Mouse (Mus musculus) limb, embryonic 13.5 days (tissue): ENCODE measurements around the gene Mthfd1l. TPM values are rescaled to one million over a fixed set of nuclear protein-coding genes. Genes with fewer than 3 reads are reported as not detected.
A peak's percentile ranks its signal among the peaks of the same experiment; 100 is the strongest.
"Not testable (repeated sequence)": the region's sequence is repeated elsewhere in the genome, so short reads cannot be mapped to it uniquely, and the experiment has no call there.

Experiments used
- ATAC-seq: fragments of 200-750 bp; cut with Nextera tagmentation; 2 replicates; pipeline ENCODE4 v1.8.0; 2017; ENCODE audit warnings: low read depth, moderate number of reproducible peaks, moderate TSS enrichment; ENCODE audit not compliant: low FRiP score
- H3K27ac ChIP-seq: fragments of 300-500 bp; sonication (generic); 2 replicates; pipeline ENCODE4 v1.5.1; 2015; ENCODE audit warnings: inconsistent platforms, mild to moderate bottlenecking, moderate library complexity
- H3K27me3 ChIP-seq: fragments of 300-500 bp; sonication (generic); 2 replicates; pipeline ENCODE4 v1.6.1; 2015; ENCODE audit warnings: mild to moderate bottlenecking, inconsistent platforms
- H3K36me3 ChIP-seq: fragments of 300-500 bp; sonication (generic); 2 replicates; pipeline ENCODE4 v1.6.1; 2015; ENCODE audit warnings: inconsistent platforms, mild to moderate bottlenecking, moderate library complexity
- H3K4me1 ChIP-seq: fragments of 300-500 bp; sonication (generic); 2 replicates; pipeline ENCODE4 v1.6.1; 2015; ENCODE audit warnings: inconsistent platforms
- H3K4me2 ChIP-seq: fragments of 300-500 bp; sonication (generic); replicated peaks from 2 replicates; pipeline ENCODE4 v1.6.1; 2015; ENCODE audit warnings: inconsistent platforms, mild to moderate bottlenecking, moderate library complexity
- H3K4me3 ChIP-seq: fragments of 300-500 bp; sonication (generic); 2 replicates; pipeline ENCODE4 v1.5.1; 2015; ENCODE audit warnings: moderate library complexity, mild to moderate bottlenecking, inconsistent platforms
- H3K9ac ChIP-seq: fragments of 300-500 bp; sonication (generic); 2 replicates; pipeline ENCODE4 v1.6.1; 2015; ENCODE audit warnings: mild to moderate bottlenecking, inconsistent platforms
- H3K9me3 ChIP-seq: fragments of 300-500 bp; sonication (generic); 2 replicates; pipeline ENCODE4 v1.6.1; 2016; ENCODE audit warnings: inconsistent platforms
- WGBS: fragments of 180-500 bp; shearing (Covaris S2); methylation state at CpG from one replicate; pipeline ENCODE4 v1.1.7; 2015; 5-methylcytosine and 5-hydroxymethylcytosine counted together
- polyA plus RNA-seq: library from polyadenylated mRNA; unstranded; fragments of >200 nt; fragmentation: Nextera tagmentation; extraction: Ambion mirVana; gene quantifications from 2 replicates; pipeline ENCODE4 v1.2.1, GENCODE M21; 2015

Gene Mthfd1l
- polyA plus RNA-seq, 1 experiment from 2014 or later: 11.1 TPM

GRCm38 (mm10) chr10:4071845-4072345 is 99.0 kb downstream of the Mthfd1l start:
- no peaks in the 10 kb centered on the region for H3K9me3 ChIP-seq

GRCm38 (mm10) chr10:4072491-4072890 is 99.6 kb downstream of the Mthfd1l start:
- not testable (repeated sequence) for H3K36me3 ChIP-seq, H3K27me3 ChIP-seq, H3K4me3 ChIP-seq, H3K9me3 ChIP-seq, ATAC-seq, H3K9ac ChIP-seq, H3K4me1 ChIP-seq, H3K27ac ChIP-seq, H3K4me2 ChIP-seq
- WGBS: 89% methylated on average over 4 of the region's 4 CpGs

More at GRCm38 (mm10) chr10:4071845-4072345, 99.0 kb downstream of the Mthfd1l start:
- WGBS: 87% methylated on average over 6 of the region's 6 CpGs
- no peak overlapping the region for H3K9ac ChIP-seq
- H3K4me1 ChIP-seq: 0 out of 2 replicates have a peak, but pooled peaks cover 7% of the 10 kb centered on the region
- no peak overlapping the region for H3K4me2 ChIP-seq
- ATAC-seq: no peak
- H3K27me3 ChIP-seq: no peaks in the 10 kb centered on the region
- H3K4me3 ChIP-seq: no peak overlapping the region
- no peak overlapping the region for H3K27ac ChIP-seq
- no peaks in the 10 kb centered on the region; the same call in 1 of the 2 replicates for H3K36me3 ChIP-seq

- 73% methylated on average over 9 of the region's 9 CpGs for WGBS
- no peak for ATAC-seq
- Histone ChIP-seq H3K4me2 (no peak overlapping the region), H3K4me3 (no peak overlapping the region), H3K27ac (no peak overlapping the region), H3K36me3 (no peaks in the 10 kb centered on the region; the same call in 1 of the 2 replicates), H3K4me1 (peaks cover 8% of the 10 kb centered on the region), H3K9me3 (no peaks in the 10 kb centered on the region), H3K9ac (no peak overlapping the region), H3K27me3 (no peaks in the 10 kb centered on the region)
These were observed 105.4 kb downstream of the Mthfd1l start for GRCm38 (mm10) chr10:4078220-4078840.

- H3K4me2 ChIP-seq: no peak overlapping the region
- H3K36me3 ChIP-seq: no peaks in the 10 kb centered on the region
- H3K27ac ChIP-seq: no peak overlapping the region
- ATAC-seq: no peak
- H3K4me1 ChIP-seq: peaks cover 8% of the 10 kb centered on the region
- no peaks in the 10 kb centered on the region for H3K9me3 ChIP-seq
- no peak overlapping the region for H3K9ac ChIP-seq
- H3K27me3 ChIP-seq: no peaks in the 10 kb centered on the region
- whole genome bisulfite sequencing: 69% methylated on average over 8 of the region's 8 CpGs
- H3K4me3 ChIP-seq: no peak overlapping the region
These were observed 106.2 kb downstream of the Mthfd1l start for GRCm38 (mm10) chr10:4078979-4079630.

- no peaks in the 10 kb centered on the region for H3K36me3 ChIP-seq
- no peak overlapping the region for H3K4me2 ChIP-seq
- H3K27me3 ChIP-seq: no peaks in the 10 kb centered on the region
- H3K4me1 ChIP-seq: peaks cover 8% of the 10 kb centered on the region
- whole genome bisulfite sequencing: 75% methylated on average over 15 of the region's 15 CpGs
- H3K9me3 ChIP-seq: no peaks in the 10 kb centered on the region
- ATAC-seq: no peak
- H3K9ac ChIP-seq: no peak overlapping the region
- H3K4me3 ChIP-seq: no peak overlapping the region
- no peak overlapping the region for H3K27ac ChIP-seq
These were observed 106.8 kb downstream of the Mthfd1l start for GRCm38 (mm10) chr10:4079643-4080244.

GRCm38 (mm10) chr10:4083609-4084008 is 110.7 kb downstream of the Mthfd1l start:
- no peak overlapping the region for H3K4me3 ChIP-seq
- H3K27me3 ChIP-seq: no peaks in the 10 kb centered on the region
- no peak overlapping the region for H3K9ac ChIP-seq
- H3K4me2 ChIP-seq: no peak overlapping the region
- 92% methylated on average over 9 of the region's 9 CpGs for WGBS
- peaks cover 8% of the 10 kb centered on the region for H3K4me1 ChIP-seq
- no peak for ATAC-seq
- H3K27ac ChIP-seq: no peak overlapping the region
- H3K9me3 ChIP-seq: no peaks in the 10 kb centered on the region
- H3K36me3 ChIP-seq: no peaks in the 10 kb centered on the region

GRCm38 (mm10) chr10:4084907-4085306 is 112.0 kb downstream of the Mthfd1l start:
- H3K4me1 ChIP-seq: no peaks in the 10 kb centered on the region
- H3K9ac ChIP-seq: no peak overlapping the region
- 87% methylated on average over 4 of the region's 4 CpGs for WGBS
- H3K27me3 ChIP-seq: no peaks in the 10 kb centered on the region
- no peak overlapping the region for H3K4me2 ChIP-seq
- H3K4me3 ChIP-seq: no peak overlapping the region
- H3K36me3 ChIP-seq: no peaks in the 10 kb centered on the region
- H3K9me3 ChIP-seq: no peaks in the 10 kb centered on the region
- H3K27ac ChIP-seq: no peak overlapping the region
- no peak for ATAC-seq

- Histone ChIP-seq H3K4me3 (no peak overlapping the region), H3K27ac (no peak overlapping the region), H3K36me3 (no peaks in the 10 kb centered on the region), H3K27me3 (no peaks in the 10 kb centered on the region), H3K9me3 (no peaks in the 10 kb centered on the region), H3K9ac (no peak overlapping the region), H3K4me1 (no peaks in the 10 kb centered on the region), H3K4me2 (no peak overlapping the region)
- ATAC-seq: no peak
- 75% methylated on average over 7 of the region's 7 CpGs for WGBS
These were observed 112.6 kb downstream of the Mthfd1l start for GRCm38 (mm10) chr10:4085363-4086141.

GRCm38 (mm10) chr10:4087563-4087962 is 114.6 kb downstream of the Mthfd1l start:
- no peak overlapping the region for H3K9ac ChIP-seq
- H3K27me3 ChIP-seq: no peaks in the 10 kb centered on the region
- ATAC-seq: no peak
- no peaks in the 10 kb centered on the region for H3K4me1 ChIP-seq
- WGBS: 84% methylated on average over 3 of the region's 3 CpGs
- H3K4me2 ChIP-seq: no peak overlapping the region
- H3K36me3 ChIP-seq: no peaks in the 10 kb centered on the region; the same call in 1 of the 2 replicates
- H3K9me3 ChIP-seq: no peaks in the 10 kb centered on the region
- no peak overlapping the region for H3K4me3 ChIP-seq
- no peak overlapping the region for H3K27ac ChIP-seq

GRCm38 (mm10) chr10:4088744-4089414 is 116.0 kb downstream of the Mthfd1l start:
- H3K4me3 ChIP-seq: no peak overlapping the region
- H3K9me3 ChIP-seq: no peaks in the 10 kb centered on the region
- no peak overlapping the region for H3K4me2 ChIP-seq
- H3K27me3 ChIP-seq: no peaks in the 10 kb centered on the region
- H3K36me3 ChIP-seq: no peaks in the 10 kb centered on the region; the same call in 1 of the 2 replicates
- H3K4me1 ChIP-seq: no peaks in the 10 kb centered on the region
- H3K9ac ChIP-seq: no peak overlapping the region
- H3K27ac ChIP-seq: no peak overlapping the region
- WGBS: 76% methylated on average over 7 of the region's 7 CpGs
- ATAC-seq: peak; percentile 59; the same call in 1 of the 2 replicates

GRCm38 (mm10) chr10:4089885-4090284 is 117.0 kb downstream of the Mthfd1l start:
- Histone ChIP-seq H3K4me3 (no peak overlapping the region), H3K36me3 (no peaks in the 10 kb centered on the region; the same call in 1 of the 2 replicates), H3K27me3 (no peaks in the 10 kb centered on the region), H3K27ac (no peak overlapping the region), H3K4me2 (no peak overlapping the region), H3K4me1 (no peaks in the 10 kb centered on the region), H3K9me3 (no peaks in the 10 kb centered on the region), H3K9ac (no peak overlapping the region)
- 82% methylated on average over 15 of the region's 15 CpGs for WGBS
- no peak for ATAC-seq
